Mouse (Mus musculus): ENCODE data around the gene Hopx. TPM values are rescaled to one million over a fixed set of nuclear protein-coding genes. Genes with fewer than 3 reads are reported as not detected.

Gene Hopx
- 393 TPM for polyA plus RNA-seq (2017; shearing (Covaris generic))

GRCm38 (mm10) chr5:77114817-77115731 is at the start of gene Hopx:
Gene Hopx (minus strand): TSS chr5:77115121.

Other genes with a start within 250 kb of the Hopx start
- 16.3 TPM for gene Aasdh, start 209.6 kb downstream of the Hopx start, polyA plus RNA-seq (2017; shearing (Covaris generic))
- 71.0 TPM for gene Paics, start 163.8 kb downstream of the Hopx start, polyA plus RNA-seq (2017; shearing (Covaris generic))
- 24.9 TPM for gene Ppat, start 163.5 kb downstream of the Hopx start, polyA plus RNA-seq (2017; shearing (Covaris generic))
- gene Srp72, start 140.4 kb downstream of the Hopx start, polyA plus RNA-seq (2017; shearing (Covaris generic)), result 92.0 TPM
- not detected for gene Arl9, start 111.1 kb downstream of the Hopx start, polyA plus RNA-seq (2017; shearing (Covaris generic))
- gene Thegl, start 99.1 kb downstream of the Hopx start, polyA plus RNA-seq (2017; shearing (Covaris generic)), result not detected
- gene Spink2, start 96.3 kb upstream of the Hopx start, polyA plus RNA-seq (2017; shearing (Covaris generic)), result not detected
- gene Rest, start 150.4 kb upstream of the Hopx start, polyA plus RNA-seq (2017; shearing (Covaris generic)), result 29.6 TPM
- gene Noa1, start 195.0 kb upstream of the Hopx start, polyA plus RNA-seq (2017; shearing (Covaris generic)), result 18.8 TPM
- gene Polr2b, start 195.0 kb upstream of the Hopx start, polyA plus RNA-seq (2017; shearing (Covaris generic)), result 37.0 TPM

Measured in effector memory CD4-positive, alpha-beta T cell, adult 5 months (primary cell).